Mouse (Mus musculus) megakaryocyte, embryonic 14.5 days (primary cell): Measurements from ENCODE around the gene Gm15517. TPM values are rescaled to one million over a fixed set of nuclear protein-coding genes. Genes with fewer than 3 reads are reported as not detected.

Source experiments
- H3K27me3 ChIP-seq: replicated peaks from 2 replicates; pipeline ENCODE3; 2012; ENCODE audit warnings: inconsistent platforms
- H3K36me3 ChIP-seq: replicated peaks from 2 replicates; pipeline ENCODE3; 2012; ENCODE audit warnings: low read length, inconsistent platforms, mixed read lengths
- H3K4me1 ChIP-seq: 2 replicates; pipeline ENCODE4 v1.6.1; 2012; ENCODE audit warnings: inconsistent platforms
- H3K4me3 ChIP-seq: replicated peaks from 2 replicates; pipeline ENCODE3; 2012; ENCODE audit warnings: moderate library complexity, mild to moderate bottlenecking, inconsistent platforms
- H3K9me3 ChIP-seq: 2 replicates; pipeline ENCODE4 v1.6.1; 2012; ENCODE audit warnings: inconsistent platforms
- FLI1 ChIP-seq: IDR thresholded peaks from 2 replicates; pipeline ENCODE4 v1.6.1; 2012; ENCODE audit warnings: low read length, inconsistent platforms, mixed read lengths
- GATA1 ChIP-seq: IDR thresholded peaks from 3 replicates; pipeline ENCODE4 v1.6.1; 2012; ENCODE audit warnings: mixed read lengths, low read length, inconsistent platforms, borderline replicate concordance
- polyA plus RNA-seq: library from polyadenylated mRNA; stranded (reverse); fragments of >175 nt; gene quantifications from 2 replicates; pipeline ENCODE4 v1.2.3, GENCODE M21; 2012; ENCODE audit warnings: low replicate concordance; ENCODE audit not compliant: insufficient read depth

Gm15517 gene
- polyA plus RNA-seq, 1 experiment: not detected

GRCm38 (mm10) chr7:44262791-44263643 is 1.8 kb downstream of the Gm15517 start:
- Histone ChIP-seq H3K27me3 (peaks cover 72% of the 10 kb centered on the region), H3K9me3 (no peaks in the 10 kb centered on the region), H3K4me3 (peak overlapping the region; percentile 26), H3K36me3 (no peaks in the 10 kb centered on the region), H3K4me1 (peaks cover 14% of the 10 kb centered on the region)
- no peak for TF ChIP-seq FLI1
- TF ChIP-seq GATA1: no peak

GRCm38 (mm10) chr7:44268117-44268516 is 6.9 kb downstream of the Gm15517 start:
- Histone ChIP-seq H3K4me1 (peaks cover 10% of the 10 kb centered on the region), H3K27me3 (peaks cover 45% of the 10 kb centered on the region), H3K36me3 (no peaks in the 10 kb centered on the region), H3K4me3 (no peak overlapping the region), H3K9me3 (peaks cover 4% of the 10 kb centered on the region; the same call in 1 of the 2 replicates)
- no peak for TF ChIP-seq GATA1
- TF ChIP-seq FLI1: no peak

- H3K27me3 ChIP-seq: peaks cover 46% of the 10 kb centered on the region
- TF ChIP-seq FLI1: no peak
Measured at GRCm38 (mm10) chr7:44269397-44269796, 8.2 kb downstream of the Gm15517 start.

GRCm38 (mm10) chr7:44271309-44271708 is 10.1 kb downstream of the Gm15517 start:
- Histone ChIP-seq H3K27me3 (peaks cover 48% of the 10 kb centered on the region), H3K4me1 (no peaks in the 10 kb centered on the region; the same call in 1 of the 2 replicates), H3K9me3 (peaks cover 7% of the 10 kb centered on the region; the same call in 1 of the 2 replicates), H3K36me3 (no peaks in the 10 kb centered on the region), H3K4me3 (no peak overlapping the region)
- TF ChIP-seq GATA1: no peak
- TF ChIP-seq FLI1: no peak

More at GRCm38 (mm10) chr7:44269397-44269796, 8.2 kb downstream of the Gm15517 start:
- Histone ChIP-seq H3K9me3 (peaks cover 4% of the 10 kb centered on the region; the same call in 1 of the 2 replicates), H3K36me3 (no peaks in the 10 kb centered on the region), H3K4me3 (no peak overlapping the region), H3K4me1 (peaks cover 2% of the 10 kb centered on the region; the same call in 1 of the 2 replicates)

- no peaks in the 10 kb centered on the region; the same call in 1 of the 2 replicates for H3K4me1 ChIP-seq
- TF ChIP-seq FLI1 (no peak), GATA1 (no peak)
- no peaks in the 10 kb centered on the region for H3K36me3 ChIP-seq
- H3K27me3 ChIP-seq: peaks cover 40% of the 10 kb centered on the region
- H3K4me3 ChIP-seq: no peak overlapping the region
- H3K9me3 ChIP-seq: peaks cover 7% of the 10 kb centered on the region; the same call in 1 of the 2 replicates
Measured at GRCm38 (mm10) chr7:44272546-44272945, 11.3 kb downstream of the Gm15517 start.

GRCm38 (mm10) chr7:44273446-44273845 is 12.2 kb downstream of the Gm15517 start:
- Histone ChIP-seq H3K4me1 (no peaks in the 10 kb centered on the region; the same call in 1 of the 2 replicates), H3K4me3 (no peak overlapping the region), H3K36me3 (no peaks in the 10 kb centered on the region), H3K9me3 (peaks cover 16% of the 10 kb centered on the region), H3K27me3 (peaks cover 37% of the 10 kb centered on the region)
- no peak for TF ChIP-seq FLI1
- TF ChIP-seq GATA1: no peak

- peaks cover 34% of the 10 kb centered on the region for H3K27me3 ChIP-seq
- H3K36me3 ChIP-seq: no peaks in the 10 kb centered on the region
- H3K4me3 ChIP-seq: no peak overlapping the region
- TF ChIP-seq FLI1: no peak
- no peak for TF ChIP-seq GATA1
- H3K9me3 ChIP-seq: peaks cover 16% of the 10 kb centered on the region
- H3K4me1 ChIP-seq: no peaks in the 10 kb centered on the region; the same call in 1 of the 2 replicates
Measured at GRCm38 (mm10) chr7:44274096-44274495, 12.8 kb downstream of the Gm15517 start.

- TF ChIP-seq GATA1 (no peak), FLI1 (no peak)
- no peaks in the 10 kb centered on the region for H3K36me3 ChIP-seq
- H3K4me1 ChIP-seq: no peaks in the 10 kb centered on the region; the same call in 1 of the 2 replicates
- peaks cover 16% of the 10 kb centered on the region for H3K9me3 ChIP-seq
- no peak overlapping the region for H3K4me3 ChIP-seq
- H3K27me3 ChIP-seq: peaks cover 38% of the 10 kb centered on the region
Measured at GRCm38 (mm10) chr7:44275546-44275945, 14.3 kb downstream of the Gm15517 start.

- Histone ChIP-seq H3K4me3 (no peak overlapping the region), H3K27me3 (peaks cover 41% of the 10 kb centered on the region), H3K36me3 (no peaks in the 10 kb centered on the region), H3K4me1 (no peaks in the 10 kb centered on the region; the same call in 1 of the 2 replicates), H3K9me3 (peaks cover 12% of the 10 kb centered on the region)
- TF ChIP-seq FLI1: no peak
- no peak for TF ChIP-seq GATA1
Measured at GRCm38 (mm10) chr7:44276461-44277249, 15.4 kb downstream of the Gm15517 start.

- Histone ChIP-seq H3K9me3 (peaks cover 12% of the 10 kb centered on the region), H3K27me3 (peaks cover 46% of the 10 kb centered on the region), H3K36me3 (no peaks in the 10 kb centered on the region), H3K4me3 (no peak overlapping the region), H3K4me1 (no peaks in the 10 kb centered on the region; the same call in 1 of the 2 replicates)
- TF ChIP-seq FLI1 (no peak), GATA1 (no peak)
Measured at GRCm38 (mm10) chr7:44277250-44277622, 16.0 kb downstream of the Gm15517 start.
